Mouse (Mus musculus) embryonic fibroblast, embryonic 13.5 days (primary cell): ENCODE measurements around the gene Defa20. TPM values are rescaled to one million over a fixed set of nuclear protein-coding genes. Genes with fewer than 3 reads are reported as not detected.
"Not testable (repeated sequence)": the region's sequence is repeated elsewhere in the genome, so short reads cannot be mapped to it uniquely, and the experiment has no call there.

Experiments
- H3K27ac ChIP-seq: 2 replicates; pipeline ENCODE4 v1.5.1; 2012; ENCODE audit warnings: low read length, control low read depth, inconsistent platforms; ENCODE audit not compliant: insufficient read depth
- H3K4me1 ChIP-seq: 2 replicates; pipeline ENCODE4 v1.6.1; 2011; ENCODE audit warnings: low read length; ENCODE audit not compliant: control insufficient read depth, insufficient read depth
- H3K4me3 ChIP-seq: 2 replicates; pipeline ENCODE4 v1.5.1; 2011; ENCODE audit warnings: mild to moderate bottlenecking, control low read depth, low read length; ENCODE audit not compliant: insufficient read depth
- polyA plus RNA-seq: library from polyadenylated mRNA; stranded (reverse); fragments of >200 nt; gene quantifications from 2 replicates; pipeline ENCODE4 v1.2.4, GENCODE M21; 2011; ENCODE audit warnings: low read depth; ENCODE audit not compliant: missing spikeins, insufficient read length

Gene Defa20
- polyA plus RNA-seq = not detected in 2 replicates

DNA sequence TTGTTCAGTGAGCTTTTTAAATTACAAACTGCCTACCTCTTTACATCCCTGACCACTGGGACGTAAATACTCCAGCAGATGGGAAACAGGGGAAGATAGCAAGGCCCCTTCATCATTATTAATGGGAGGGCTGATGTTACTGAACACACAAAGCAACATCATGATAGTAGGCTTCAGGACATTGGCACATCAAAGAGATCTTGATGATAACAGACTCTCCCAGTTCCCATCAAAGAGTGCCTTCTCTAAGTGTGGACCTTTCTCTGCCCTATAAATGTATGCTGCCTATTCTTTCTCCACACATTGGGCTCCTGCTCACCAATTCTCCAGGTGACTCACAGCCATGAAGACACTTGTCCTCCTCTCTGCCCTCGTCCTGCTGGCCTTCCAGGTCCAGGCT is at the start of gene Defa20:
TSS of gene Defa20 (plus strand) at position 301 of the 400 bp plus-strand sequence.
- not testable (repeated sequence) for H3K27ac ChIP-seq, H3K4me1 ChIP-seq, H3K4me3 ChIP-seq

DNA sequence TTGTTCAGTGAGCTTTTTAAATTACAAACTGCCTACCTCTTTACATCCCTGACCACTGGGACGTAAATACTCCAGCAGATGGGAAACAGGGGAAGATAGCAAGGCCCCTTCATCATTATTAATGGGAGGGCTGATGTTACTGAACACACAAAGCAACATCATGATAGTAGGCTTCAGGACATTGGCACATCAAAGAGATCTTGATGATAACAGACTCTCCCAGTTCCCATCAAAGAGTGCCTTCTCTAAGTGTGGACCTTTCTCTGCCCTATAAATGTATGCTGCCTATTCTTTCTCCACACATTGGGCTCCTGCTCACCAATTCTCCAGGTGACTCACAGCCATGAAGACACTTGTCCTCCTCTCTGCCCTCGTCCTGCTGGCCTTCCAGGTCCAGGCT is 19.7 kb downstream of the Defa20 start, which contains the start of gene Defa32:
TSS of gene Defa32 (plus strand) at position 301 of the 400 bp plus-strand sequence.
- not testable (repeated sequence) for H3K4me3 ChIP-seq, H3K27ac ChIP-seq, H3K4me1 ChIP-seq

Other genes starting within 250 kb of the Defa20 start
- gene Defa27, start 193.7 kb upstream of the Defa20 start, polyA plus RNA-seq = not detected in 2 replicates
- not detected in 2 replicates for gene Defa29, start 182.2 kb upstream of the Defa20 start, polyA plus RNA-seq
- gene Defa2, start 130.7 kb upstream of the Defa20 start, polyA plus RNA-seq = not detected in 2 replicates
- gene Defa33, start 117.4 kb upstream of the Defa20 start, polyA plus RNA-seq = not detected in 2 replicates
- not detected in 2 replicates for gene Defa36, start 81.8 kb upstream of the Defa20 start, polyA plus RNA-seq
- gene Gm7849, start 52.7 kb upstream of the Defa20 start, polyA plus RNA-seq = not detected in 2 replicates
- gene Defa32, start 19.8 kb downstream of the Defa20 start, polyA plus RNA-seq = not detected in 2 replicates
- not detected in 2 replicates for gene Defa37, start 56.1 kb downstream of the Defa20 start, polyA plus RNA-seq
- not detected in 2 replicates for gene Defa28, start 73.7 kb downstream of the Defa20 start, polyA plus RNA-seq
- not detected in 2 replicates for gene Gm7861, start 85.2 kb downstream of the Defa20 start, polyA plus RNA-seq
- not detected in 2 replicates for gene Defa26, start 108.9 kb downstream of the Defa20 start, polyA plus RNA-seq
- gene Defa17, start 146.5 kb downstream of the Defa20 start, polyA plus RNA-seq = not detected in 2 replicates
- not detected in 2 replicates for gene Defa34, start 156.5 kb downstream of the Defa20 start, polyA plus RNA-seq
- not detected in 2 replicates for gene AY761184, start 194.4 kb downstream of the Defa20 start, polyA plus RNA-seq
- gene Defa24, start 225.2 kb downstream of the Defa20 start, polyA plus RNA-seq = not detected in 2 replicates